Mouse (Mus musculus) urinary bladder, postnatal 0 days (tissue): ENCODE measurements around the gene Gm9268. TPM values are rescaled to one million over a fixed set of nuclear protein-coding genes. Genes with fewer than 3 reads are reported as not detected.

Experiments used
- polyA plus RNA-seq: library from polyadenylated mRNA; unstranded; fragments of >200 nt; fragmentation: Nextera tagmentation; extraction: Ambion mirVana; gene quantifications from 2 replicates; pipeline ENCODE4 v1.2.1, GENCODE M21; 2015

Gene Gm9268
- not detected in 2 replicates for polyA plus RNA-seq

GRCm38 (mm10) chr7:43018465-43018864, at the start of gene Gm9268:
TSS of gene Gm9268 (plus strand) at chr7:43018765.

Other genes starting within 250 kb of the Gm9268 start
- gene Vmn2r62, start 225.2 kb upstream of the Gm9268 start, polyA plus RNA-seq: not detected in 2 replicates
- not detected in 2 replicates for gene Gm2381, start 151.5 kb upstream of the Gm9268 start, polyA plus RNA-seq
- gene Vmn2r63, start 84.9 kb upstream of the Gm9268 start, polyA plus RNA-seq: not detected in 2 replicates
- not detected in 2 replicates for gene Zfp936, start 95.5 kb downstream of the Gm9268 start, polyA plus RNA-seq